8 mouse cellular contexts compared by ENCODE assay signal in genomic region chrX:36743503-36744101, GRCm38 (mm10). TPM values are rescaled to one million over a fixed set of nuclear protein-coding genes. Genes with fewer than 3 reads are reported as not detected.
DNase-seq lines count a peak whose midpoint lies in the region; ATAC-seq and TF ChIP-seq lines count a peak whose summit lies in the region.

Gene Slc25a43 (plus strand): TSS chrX:36743659.

- H3K4me2 ChIP-seq in CH12.LX (ENCODE audit: insufficient read depth, low read depth, poor library complexity, severe bottlenecking), result peak within 1 kb of the TSS; percentile 84
- H3K4me2 ChIP-seq in forebrain, embryonic 15.5 days (replicated peaks), result peak within 1 kb of the TSS; percentile 65
- peak within 1 kb of the TSS; percentile 79 for H3K4me2 ChIP-seq in liver, embryonic 15.5 days
- peak within 1 kb of the TSS; percentile 74 for H3K4me2 ChIP-seq in neural tube, embryonic 12.5 days (replicated peaks)

- TF ChIP-seq RAD21 in CH12.LX (IDR thresholded peaks at IDR 0.05; ENCODE audit: low read depth, low read length), result no peak

- in situ Hi-C loops in CH12.LX (cut with MboI; ENCODE audit: low pct_ligation_motif_present, low pct_unique_long_range_greater_than_20kb, low sequenced_read_pairs), result loop anchor here (10.0 kb wide), 1 partner anchor 51 kb away; the partner anchor contains the start of gene Slc25a5

- H3K36me3 ChIP-seq in CH12.LX (replicated peaks in 1 of 2; ENCODE audit: control insufficient read depth in 1 of 2, insufficient read depth in 1 of 2, low read length in 1 of 2), result no peaks in the 10 kb centered on the region
- no peaks in the 10 kb centered on the region for H3K36me3 ChIP-seq in forebrain, embryonic 15.5 days
- no peaks in the 10 kb centered on the region for H3K36me3 ChIP-seq in liver, embryonic 15.5 days (replicated peaks)
- no peaks in the 10 kb centered on the region for H3K36me3 ChIP-seq in neural tube, embryonic 12.5 days

- no peaks in the 10 kb centered on the region for H3K79me2 ChIP-seq in CH12.LX (replicated peaks; ENCODE audit: control insufficient read depth, extremely low read depth, insufficient read depth, poor library complexity, severe bottlenecking)

- no peak; the same call in 1 of the 2 replicates for TF ChIP-seq POLR2A in CH12.LX (IDR thresholded peaks at IDR 0.05; ENCODE audit: low read depth, low read length)

- peak within 1 kb of the TSS; percentile 86 for H3K27ac ChIP-seq in CH12.LX (ENCODE audit: insufficient read depth, low read depth)
- no peak within 1 kb of the TSS for H3K27ac ChIP-seq in forebrain, embryonic 15.5 days (replicated peaks)
- no peak within 1 kb of the TSS for H3K27ac ChIP-seq in liver, embryonic 15.5 days (replicated peaks)
- H3K27ac ChIP-seq in neural tube, embryonic 12.5 days, result no peak within 1 kb of the TSS

- H3K27me3 ChIP-seq in CH12.LX (replicated peaks), result no peaks in the 10 kb centered on the region
- H3K27me3 ChIP-seq in forebrain, embryonic 15.5 days, result no peaks in the 10 kb centered on the region
- no peaks in the 10 kb centered on the region for H3K27me3 ChIP-seq in liver, embryonic 15.5 days
- no peaks in the 10 kb centered on the region for H3K27me3 ChIP-seq in neural tube, embryonic 12.5 days (replicated peaks)

- 31% methylated on average over 36 of the region's 36 CpGs for WGBS in forebrain, embryonic 15.5 days
- 14% methylated on average over 36 of the region's 36 CpGs for WGBS in liver, embryonic 15.5 days (ENCODE audit: insufficient replicate concordance)
- 24% methylated on average over 36 of the region's 36 CpGs for WGBS in neural tube, embryonic 12.5 days

- H3K9me3 ChIP-seq in CH12.LX (replicated peaks; ENCODE audit: low read length), result no peaks in the 10 kb centered on the region
- H3K9me3 ChIP-seq in forebrain, embryonic 15.5 days, result no peaks in the 10 kb centered on the region
- no peaks in the 10 kb centered on the region for H3K9me3 ChIP-seq in liver, embryonic 15.5 days (replicated peaks)
- H3K9me3 ChIP-seq in neural tube, embryonic 12.5 days, result no peaks in the 10 kb centered on the region

- TF ChIP-seq EP300 in CH12.LX (IDR thresholded peaks at IDR 0.05; ENCODE audit: low read length), result no peak

- H3K9ac ChIP-seq in CH12.LX (ENCODE audit: insufficient read depth, low read depth), result peak within 1 kb of the TSS; percentile 68
- peak within 1 kb of the TSS; percentile 49 for H3K9ac ChIP-seq in forebrain, embryonic 15.5 days (replicated peaks)
- H3K9ac ChIP-seq in liver, embryonic 15.5 days, result peak within 1 kb of the TSS; percentile 46
- H3K9ac ChIP-seq in neural tube, embryonic 12.5 days, result peak within 1 kb of the TSS; percentile 61

- H3K4me1 ChIP-seq in CH12.LX (ENCODE audit: control insufficient read depth in 1 of 2, insufficient read depth in 2 of 2), result peaks cover 0 to 7% of the 10 kb centered on the region in 2 experiments; a peak in 1 of 4 replicates
- peaks cover 6% of the 10 kb centered on the region; the same call in 1 of the 2 replicates for H3K4me1 ChIP-seq in forebrain, embryonic 15.5 days
- H3K4me1 ChIP-seq in liver, embryonic 15.5 days (replicated peaks), result peaks cover 25% of the 10 kb centered on the region
- no peaks in the 10 kb centered on the region for H3K4me1 ChIP-seq in neural tube, embryonic 12.5 days

- dilution Hi-C loops in CH12.LX (cut with MboI; ENCODE audit: extremely low pct_ligation_motif_present, extremely low pct_unique_long_range_greater_than_20kb, low sequenced_read_pairs), result no loop called here

- ATAC-seq in forebrain, embryonic 15.5 days (replicated peaks), result peak; percentile 51; the same call in 1 of the 2 replicates
- ATAC-seq in inflammation-experienced regulatory T-cells, adult 6 months, result peak; percentile 30
- peak; percentile 54 for ATAC-seq in liver, embryonic 15.5 days (ENCODE audit: insufficient read depth)
- 0 out of 2 replicates have a peak, but pooled peaks have one; percentile 29 for ATAC-seq in neural tube, embryonic 12.5 days (ENCODE audit: low FRiP score, low read depth)

- no peak for TF ChIP-seq CTCF in CH12.LX (conservative IDR thresholded peaks at IDR 0.05 in 1 of 2, IDR thresholded peaks at IDR 0.05 in 1 of 2; ENCODE audit: low read depth in 2 of 2, low read length in 2 of 2)

- H3K4me3 ChIP-seq in CH12.LX (replicated peaks in 1 of 3; ENCODE audit: low read depth in 2 of 3, low read length in 2 of 3, poor library complexity in 1 of 3), result peak within 1 kb of the TSS; percentile 43 to 60 (median 60)
- peak within 1 kb of the TSS; percentile 36 for H3K4me3 ChIP-seq in forebrain, embryonic 15.5 days
- peak within 1 kb of the TSS; percentile 58 for H3K4me3 ChIP-seq in liver, embryonic 15.5 days (replicated peaks)
- H3K4me3 ChIP-seq in neural tube, embryonic 12.5 days, result peak within 1 kb of the TSS; percentile 39

- no peak for DNase-seq in CH12.LX (ENCODE audit: extremely low read depth)
- DNase-seq in ZHBTc4 (ENCODE audit: low read depth, low spot score), result peak; percentile 66
- DNase-seq in right cerebral cortex, postnatal 25 days, result no peak
- DNase-seq in cerebellum, adult 11 months, result no peak

TF ChIP-seq in CH12.LX, 34 proteins besides CTCF, POLR2A, EP300 and RAD21:
- TF ChIP-seq NELFE (IDR thresholded peaks at IDR 0.05; ENCODE audit: low read depth, low read length) (no peak), IRF4 (IDR thresholded peaks at IDR 0.05; ENCODE audit: low read depth, low read length) (no peak), SIN3A (IDR thresholded peaks at IDR 0.05; ENCODE audit: low read length) (no peak), MXI1 (IDR thresholded peaks at IDR 0.05; ENCODE audit: low read depth, low read length) (peak; percentile 33; the same call in 1 of the 2 replicates)

RNA-seq across cellular contexts. Expression of gene Slc25a43, which starts in this region (rescaled TPM):
- 1.2 and 1.7 TPM in 2 replicates for total RNA-seq in CH12.LX (2012; rRNA removed)
- total RNA-seq in CH12.LX (2014; rRNA removed), result 1.5 and 2.2 TPM in 2 replicates
- polyA plus RNA-seq in CH12.LX (2012; ENCODE audit: insufficient read length, low read depth), result 1.4 and 1.7 TPM in 2 replicates
- polyA plus RNA-seq in forebrain, embryonic 15.5 days (2015; fragmentation: Nextera tagmentation; extraction: Ambion mirVana), result 0.60 and 0.70 TPM in 2 replicates
- polyA plus RNA-seq in inflammation-experienced regulatory T-cells, adult 6 months (2017; shearing (Covaris generic)), result under 1 TPM in 2 of 3 experiments, not detected in 1; 0.47 to 0.50 TPM
- polyA plus RNA-seq in liver, embryonic 15.5 days (2015; fragmentation: Nextera tagmentation; extraction: Ambion mirVana), result 1.0 and 1.1 TPM in 2 replicates
- 0.72 and 1.4 TPM in 2 replicates for polyA plus RNA-seq in neural tube, embryonic 12.5 days (2016; fragmentation: Nextera tagmentation; extraction: Ambion mirVana)

Comparison
In these comparisons a context has a peak if more than half of its experiments do, and no peak if none do; other contexts are left out.
1. Peak in ATAC-seq, H3K4me3 ChIP-seq, H3K9ac ChIP-seq and H3K4me2 ChIP-seq in forebrain, embryonic 15.5 days; RNA of the gene not detected or under 1 TPM.
2. Peak in ATAC-seq in inflammation-experienced regulatory T-cells, adult 6 months; RNA of the gene not detected or under 1 TPM.